Mouse (Mus musculus): ENCODE results near the gene Dennd6b. TPM values are rescaled to one million over a fixed set of nuclear protein-coding genes. Genes with fewer than 3 reads are reported as not detected.

The Dennd6b gene
- polyA plus RNA-seq, 1 experiment: 11.2 TPM

- Histone ChIP-seq H3K27me3 (replicated peaks; ENCODE audit: control insufficient read depth, insufficient read depth, low read length) (no peaks in the 10 kb centered on the region), H3K4me1 (ENCODE audit: control insufficient read depth, insufficient read depth, low read length) (0 out of 2 replicates have a peak, but pooled peaks cover 3% of the 10 kb centered on the region), H3K36me3 (ENCODE audit: control insufficient read depth, insufficient read depth, low read length) (no peaks in the 10 kb centered on the region), H3K27ac (ENCODE audit: insufficient read depth, low read depth, low read length) (no peak overlapping the region), H3K4me3 (ENCODE audit: insufficient read depth, low read depth, low read length) (no peak overlapping the region)
- no peak for TF ChIP-seq CTCF (conservative IDR thresholded peaks at IDR 0.05; ENCODE audit: insufficient read depth, insufficient read length, low read depth, low read length)
- TF ChIP-seq POLR2A (IDR thresholded peaks at IDR 0.05; ENCODE audit: low read depth, low read length): no peak
- WGBS: 23% methylated on average over 5 of the region's 5 CpGs
- DNase-seq: peak; percentile 34
Observed at GRCm38 (mm10) chr15:89141443-89141842, 54.9 kb downstream of the Dennd6b start.

- H3K4me3 ChIP-seq (ENCODE audit: insufficient read depth, low read depth, low read length): peak within 1 kb of the TSS; percentile 65
- TF ChIP-seq CTCF (conservative IDR thresholded peaks at IDR 0.05; ENCODE audit: insufficient read depth, insufficient read length, low read depth, low read length) (no peak), POLR2A (IDR thresholded peaks at IDR 0.05; ENCODE audit: low read depth, low read length) (no peak)
- WGBS: 3% methylated on average over 21 of the region's 21 CpGs
- no peaks in the 10 kb centered on the region for H3K4me1 ChIP-seq (ENCODE audit: control insufficient read depth, insufficient read depth, low read length)
- H3K27ac ChIP-seq (ENCODE audit: insufficient read depth, low read depth, low read length): peak within 1 kb of the TSS; percentile 36
- DNase-seq: peak; percentile 75
- no peaks in the 10 kb centered on the region for H3K27me3 ChIP-seq (replicated peaks; ENCODE audit: control insufficient read depth, insufficient read depth, low read length)
- H3K36me3 ChIP-seq (ENCODE audit: control insufficient read depth, insufficient read depth, low read length): no peaks in the 10 kb centered on the region
Observed at GRCm38 (mm10) chr15:89140659-89141252, 55.5 kb downstream of the Dennd6b start, which contains the start of gene Mapk12. Gene Mapk12, minus strand, starts transcription at chr15:89140703.

- WGBS: 1% methylated on average over 53 of the region's 53 CpGs
Observed at GRCm38 (mm10) chr15:89140048-89140658, 56.1 kb downstream of the Dennd6b start.

GRCm38 (mm10) chr15:89138531-89138930 lies 57.8 kb downstream of the Dennd6b start:
- Histone ChIP-seq H3K36me3 (ENCODE audit: control insufficient read depth, insufficient read depth, low read length) (no peaks in the 10 kb centered on the region), H3K27ac (ENCODE audit: insufficient read depth, low read depth, low read length) (no peak overlapping the region), H3K27me3 (replicated peaks; ENCODE audit: control insufficient read depth, insufficient read depth, low read length) (no peaks in the 10 kb centered on the region), H3K4me1 (ENCODE audit: control insufficient read depth, insufficient read depth, low read length) (no peaks in the 10 kb centered on the region), H3K4me3 (ENCODE audit: insufficient read depth, low read depth, low read length) (no peak overlapping the region)
- no peak for DNase-seq
- WGBS: 91% methylated on average over 6 of the region's 6 CpGs
- no peak for TF ChIP-seq POLR2A (IDR thresholded peaks at IDR 0.05; ENCODE audit: low read depth, low read length)
- TF ChIP-seq CTCF (conservative IDR thresholded peaks at IDR 0.05; ENCODE audit: insufficient read depth, insufficient read length, low read depth, low read length): no peak

More at GRCm38 (mm10) chr15:89140048-89140658, 56.1 kb downstream of the Dennd6b start:
- Histone ChIP-seq H3K4me1 (ENCODE audit: control insufficient read depth, insufficient read depth, low read length) (no peaks in the 10 kb centered on the region), H3K27ac (ENCODE audit: insufficient read depth, low read depth, low read length) (peak overlapping the region; percentile 36), H3K4me3 (ENCODE audit: insufficient read depth, low read depth, low read length) (peak overlapping the region; percentile 65), H3K27me3 (replicated peaks; ENCODE audit: control insufficient read depth, insufficient read depth, low read length) (no peaks in the 10 kb centered on the region), H3K36me3 (ENCODE audit: control insufficient read depth, insufficient read depth, low read length) (no peaks in the 10 kb centered on the region)
- DNase-seq: peak; percentile 53
- no peak for TF ChIP-seq POLR2A (IDR thresholded peaks at IDR 0.05; ENCODE audit: low read depth, low read length)
- no peak for TF ChIP-seq CTCF (conservative IDR thresholded peaks at IDR 0.05; ENCODE audit: insufficient read depth, insufficient read length, low read depth, low read length)

GRCm38 (mm10) chr15:89138046-89138405 lies 58.3 kb downstream of the Dennd6b start:
- TF ChIP-seq CTCF (conservative IDR thresholded peaks at IDR 0.05; ENCODE audit: insufficient read depth, insufficient read length, low read depth, low read length) (no peak), POLR2A (IDR thresholded peaks at IDR 0.05; ENCODE audit: low read depth, low read length) (no peak)
- WGBS: 69% methylated on average over 7 of the region's 7 CpGs
- Histone ChIP-seq H3K27me3 (replicated peaks; ENCODE audit: control insufficient read depth, insufficient read depth, low read length) (no peaks in the 10 kb centered on the region), H3K4me3 (ENCODE audit: insufficient read depth, low read depth, low read length) (no peak overlapping the region), H3K27ac (ENCODE audit: insufficient read depth, low read depth, low read length) (no peak overlapping the region), H3K4me1 (ENCODE audit: control insufficient read depth, insufficient read depth, low read length) (no peaks in the 10 kb centered on the region), H3K36me3 (ENCODE audit: control insufficient read depth, insufficient read depth, low read length) (no peaks in the 10 kb centered on the region)
- DNase-seq: no peak

- no peaks in the 10 kb centered on the region for H3K27me3 ChIP-seq (replicated peaks; ENCODE audit: control insufficient read depth, insufficient read depth, low read length)
- no peak overlapping the region for H3K27ac ChIP-seq (ENCODE audit: insufficient read depth, low read depth, low read length)
- no peak overlapping the region for H3K4me3 ChIP-seq (ENCODE audit: insufficient read depth, low read depth, low read length)
- H3K4me1 ChIP-seq (ENCODE audit: control insufficient read depth, insufficient read depth, low read length): no peaks in the 10 kb centered on the region
- no peak for TF ChIP-seq POLR2A (IDR thresholded peaks at IDR 0.05; ENCODE audit: low read depth, low read length)
- no peak for TF ChIP-seq CTCF (conservative IDR thresholded peaks at IDR 0.05; ENCODE audit: insufficient read depth, insufficient read length, low read depth, low read length)
- H3K36me3 ChIP-seq (ENCODE audit: control insufficient read depth, insufficient read depth, low read length): no peaks in the 10 kb centered on the region
- WGBS: 64% methylated on average over 11 of the region's 11 CpGs
- DNase-seq: no peak
Observed at GRCm38 (mm10) chr15:89137378-89138045, 58.8 kb downstream of the Dennd6b start.

All from kidney, adult 2 months (tissue).